Mouse (Mus musculus): ENCODE data around the gene Cyfip2.

Gene Cyfip2

GRCm38 (mm10) chr11:46235334-46235733 lies 77.3 kb downstream of the Cyfip2 start, which contains the start of gene Fndc9:
TSS of gene Fndc9 (plus strand) at chr11:46235531.
- DNase-seq (ENCODE audit: low read depth): no peak

- no peak for DNase-seq (ENCODE audit: low read depth)
Measured at GRCm38 (mm10) chr11:46233966-46234365, 78.7 kb downstream of the Cyfip2 start.

GRCm38 (mm10) chr11:46232803-46233202 lies 79.9 kb downstream of the Cyfip2 start:
- DNase-seq (ENCODE audit: low read depth): no peak

GRCm38 (mm10) chr11:46230184-46230583 lies 82.5 kb downstream of the Cyfip2 start:
- DNase-seq (ENCODE audit: low read depth): no peak

- no peak for DNase-seq (ENCODE audit: low read depth)
Measured at GRCm38 (mm10) chr11:46225345-46225744, 87.3 kb downstream of the Cyfip2 start.

GRCm38 (mm10) chr11:46223575-46223974 lies 89.1 kb downstream of the Cyfip2 start:
- DNase-seq (ENCODE audit: low read depth): peak; percentile 26

GRCm38 (mm10) chr11:46220211-46220610 lies 92.4 kb downstream of the Cyfip2 start:
- DNase-seq (ENCODE audit: low read depth): no peak

- DNase-seq (ENCODE audit: low read depth): no peak
Measured at GRCm38 (mm10) chr11:46219380-46219779, 93.3 kb downstream of the Cyfip2 start.

GRCm38 (mm10) chr11:46218584-46218983 lies 94.1 kb downstream of the Cyfip2 start:
- no peak for DNase-seq (ENCODE audit: low read depth)

- DNase-seq (ENCODE audit: low read depth): no peak
Measured at GRCm38 (mm10) chr11:46217686-46218085, 95.0 kb downstream of the Cyfip2 start.

GRCm38 (mm10) chr11:46216669-46217068 lies 96.0 kb downstream of the Cyfip2 start:
- peak; percentile 79 for DNase-seq (ENCODE audit: low read depth)

- DNase-seq (ENCODE audit: low read depth): peak; percentile 88
Measured at GRCm38 (mm10) chr11:46215354-46215753, 97.3 kb downstream of the Cyfip2 start.

- no peak for DNase-seq (ENCODE audit: low read depth)
Measured at GRCm38 (mm10) chr11:46214368-46215230, 98.1 kb downstream of the Cyfip2 start.

GRCm38 (mm10) chr11:46213844-46214243 lies 98.8 kb downstream of the Cyfip2 start:
- DNase-seq (ENCODE audit: low read depth): no peak

- no peak for DNase-seq (ENCODE audit: low read depth)
Measured at GRCm38 (mm10) chr11:46211858-46212257, 100.8 kb downstream of the Cyfip2 start.

- no peak for DNase-seq (ENCODE audit: low read depth)
Measured at GRCm38 (mm10) chr11:46209884-46210283, 102.8 kb downstream of the Cyfip2 start.

GRCm38 (mm10) chr11:46205639-46206409 lies 106.8 kb downstream of the Cyfip2 start:
- no peak for DNase-seq (ENCODE audit: low read depth)

GRCm38 (mm10) chr11:46204841-46205240 lies 107.8 kb downstream of the Cyfip2 start:
- DNase-seq (ENCODE audit: low read depth): no peak

- no peak for DNase-seq (ENCODE audit: low read depth)
Measured at GRCm38 (mm10) chr11:46202547-46202887, 110.1 kb downstream of the Cyfip2 start.

GRCm38 (mm10) chr11:46201636-46202546 lies 110.8 kb downstream of the Cyfip2 start:
- no peak for DNase-seq (ENCODE audit: low read depth)

- DNase-seq (ENCODE audit: low read depth): no peak
Measured at GRCm38 (mm10) chr11:46200664-46201063, 112.0 kb downstream of the Cyfip2 start.

GRCm38 (mm10) chr11:46194175-46194574 lies 118.5 kb downstream of the Cyfip2 start:
- DNase-seq (ENCODE audit: low read depth): no peak

Data from induced T-regulatory cell, adult 2 months (primary cell).